Mouse (Mus musculus): ENCODE results near the gene 2010300C02Rik.

DNA sequence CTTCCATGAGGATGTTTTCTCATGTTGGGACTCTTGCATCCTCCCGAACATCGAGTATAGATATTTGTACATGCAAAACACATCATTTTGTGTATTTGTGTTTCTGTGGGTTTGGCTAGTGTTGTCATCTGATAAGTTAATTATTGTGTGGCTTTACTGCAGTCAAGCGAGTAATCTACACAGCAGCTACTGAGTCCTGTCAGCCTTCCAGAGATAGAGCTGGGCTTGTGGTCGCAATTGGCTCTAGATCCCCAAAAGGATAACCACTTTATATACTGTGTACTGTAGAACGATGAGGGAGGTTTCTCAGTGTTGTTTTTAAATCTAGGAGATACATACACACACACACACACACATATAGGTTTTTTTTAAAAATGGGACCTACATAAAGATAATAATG lies 16.0 kb upstream of the 2010300C02Rik start:
- TF ChIP-seq CTCF (IDR thresholded peaks at IDR 0.05; ENCODE audit: low read depth) (no peak), EP300 (optimal IDR thresholded peaks at IDR 0.05) (no peak)

All from stomach, postnatal 0 days (tissue).